Mouse (Mus musculus) hindbrain, embryonic 16.5 days (tissue): ENCODE measurements around the gene Gm21292. TPM values are rescaled to one million over a fixed set of nuclear protein-coding genes. Genes with fewer than 3 reads are reported as not detected.
"Not testable (repeated sequence)": the region's sequence is repeated elsewhere in the genome, so short reads cannot be mapped to it uniquely, and the experiment has no call there.

Source experiments
- ATAC-seq: fragments of 200-750 bp; cut with Nextera tagmentation; 2 replicates; pipeline ENCODE4 v1.8.0; 2017; ENCODE audit warnings: moderate TSS enrichment, moderate library complexity
- H3K27ac ChIP-seq: fragments of 300-500 bp; sonication (generic); 2 replicates; pipeline ENCODE4 v1.5.1; 2014; ENCODE audit warnings: low read depth, mild to moderate bottlenecking, control low read depth, low read length, moderate library complexity
- H3K27me3 ChIP-seq: fragments of 300-500 bp; sonication (generic); replicated peaks from 2 replicates; pipeline ENCODE4 v1.6.1; 2014; ENCODE audit warnings: low read length; ENCODE audit not compliant: control insufficient read depth, insufficient read depth
- H3K36me3 ChIP-seq: fragments of 300-500 bp; sonication (generic); 2 replicates; pipeline ENCODE4 v1.6.1; 2014; ENCODE audit warnings: mild to moderate bottlenecking, low read length, moderate library complexity, mixed read lengths; ENCODE audit not compliant: control insufficient read depth, insufficient read depth
- H3K4me1 ChIP-seq: fragments of 300-500 bp; sonication (generic); 2 replicates; pipeline ENCODE4 v1.6.1; 2014; ENCODE audit warnings: low read depth, low read length; ENCODE audit not compliant: control insufficient read depth, insufficient read depth
- H3K4me2 ChIP-seq: fragments of 300-500 bp; sonication (generic); 2 replicates; pipeline ENCODE4 v1.6.1; 2014; ENCODE audit warnings: mild to moderate bottlenecking, low read length, control low read depth, moderate library complexity
- H3K4me3 ChIP-seq: fragments of 300-500 bp; sonication (generic); 2 replicates; pipeline ENCODE4 v1.5.1; 2014; ENCODE audit warnings: mild to moderate bottlenecking, low read length, control low read depth, moderate library complexity
- H3K9ac ChIP-seq: fragments of 300-500 bp; sonication (generic); 2 replicates; pipeline ENCODE4 v1.6.1; 2014; ENCODE audit warnings: low read depth, mild to moderate bottlenecking, control low read depth, low read length, moderate library complexity
- H3K9me3 ChIP-seq: fragments of 300-500 bp; sonication (generic); 2 replicates; pipeline ENCODE4 v1.6.1; 2014; ENCODE audit warnings: mild to moderate bottlenecking, low read length, moderate library complexity; ENCODE audit not compliant: control insufficient read depth
- WGBS: fragments of 180-500 bp; shearing (Covaris S2); extraction: QIAGEN DNeasy Blood & Tissue Kit; methylation state at CpG from one replicate; pipeline ENCODE4 v1.1.7; 2014; 5-methylcytosine and 5-hydroxymethylcytosine counted together
- polyA plus RNA-seq: library from polyadenylated mRNA; unstranded; fragments of >200 nt; fragmentation: Nextera tagmentation; extraction: Ambion mirVana; gene quantifications from 2 replicates; pipeline ENCODE4 v1.2.1, GENCODE M21; 2015

The Gm21292 gene
- polyA plus RNA-seq, result not detected in 2 replicates

DNA sequence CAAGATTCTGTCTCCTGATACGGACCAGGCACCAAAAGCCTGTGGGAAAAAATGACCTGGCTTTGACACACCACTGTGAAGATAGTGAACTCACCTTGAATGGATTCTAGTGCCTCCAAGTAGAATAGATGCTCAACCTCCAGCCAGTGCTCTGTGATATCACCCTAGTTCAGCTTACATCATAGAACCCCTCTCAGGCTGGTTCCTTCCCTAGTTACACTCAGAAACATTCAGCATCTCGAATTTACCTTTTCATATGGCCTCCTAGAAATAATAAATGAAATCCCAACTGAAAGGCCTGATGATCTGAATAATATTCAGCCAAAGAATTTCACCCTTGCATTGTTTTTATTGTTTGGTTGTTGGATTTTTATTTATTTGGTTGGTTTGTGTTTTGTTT lies at the start of gene Gm21292:
Gm21292 (minus strand) TSS at position 101 of the 400 bp plus-strand sequence.
- not testable (repeated sequence) for H3K4me3 ChIP-seq, H3K27ac ChIP-seq, ATAC-seq, H3K4me2 ChIP-seq, H3K36me3 ChIP-seq, H3K4me1 ChIP-seq, H3K9me3 ChIP-seq, H3K9ac ChIP-seq, H3K27me3 ChIP-seq
- 38% methylated on average over 1 of the region's 2 CpGs for WGBS

Other genes starting within 250 kb of the Gm21292 start
- gene Gm21721, start 68.3 kb upstream of the Gm21292 start, polyA plus RNA-seq, result not detected in 2 replicates
- gene Gm21812, start 213.3 kb upstream of the Gm21292 start, polyA plus RNA-seq, result not detected in 2 replicates